Mouse (Mus musculus) forebrain, embryonic 13.5 days (tissue): Measurements from ENCODE around the gene Zfp385b. TPM values are rescaled to one million over a fixed set of nuclear protein-coding genes. Genes with fewer than 3 reads are reported as not detected.

Experiments
- ATAC-seq: fragments of 200-750 bp; cut with Nextera tagmentation; 2 replicates; pipeline ENCODE4 v1.8.0; 2017
- H3K27ac ChIP-seq: fragments of 300-500 bp; sonication (generic); 2 replicates; pipeline ENCODE4 v1.5.1; 2015; ENCODE audit warnings: inconsistent platforms, mild to moderate bottlenecking, moderate library complexity
- H3K27me3 ChIP-seq: fragments of 300-500 bp; sonication (generic); 2 replicates; pipeline ENCODE4 v1.6.1; 2015; ENCODE audit warnings: mild to moderate bottlenecking, inconsistent platforms
- H3K36me3 ChIP-seq: fragments of 300-500 bp; sonication (generic); 2 replicates; pipeline ENCODE4 v1.6.1; 2015; ENCODE audit warnings: mild to moderate bottlenecking, inconsistent platforms; ENCODE audit not compliant: poor library complexity, severe bottlenecking
- H3K4me1 ChIP-seq: fragments of 300-500 bp; sonication (generic); 2 replicates; pipeline ENCODE4 v1.6.1; 2015; ENCODE audit warnings: inconsistent platforms
- H3K4me2 ChIP-seq: fragments of 300-500 bp; sonication (generic); 2 replicates; pipeline ENCODE4 v1.6.1; 2015; ENCODE audit warnings: inconsistent platforms, mild to moderate bottlenecking, moderate library complexity
- H3K4me3 ChIP-seq: fragments of 300-500 bp; sonication (generic); 2 replicates; pipeline ENCODE4 v1.5.1; 2015; ENCODE audit warnings: mild to moderate bottlenecking, inconsistent platforms
- H3K9ac ChIP-seq: fragments of 300-500 bp; sonication (generic); 2 replicates; pipeline ENCODE4 v1.6.1; 2015; ENCODE audit warnings: mild to moderate bottlenecking, inconsistent platforms
- H3K9me3 ChIP-seq: fragments of 300-500 bp; sonication (generic); replicated peaks from 2 replicates; pipeline ENCODE4 v1.6.1; 2016; ENCODE audit warnings: inconsistent platforms
- WGBS: fragments of 180-500 bp; shearing (Covaris S2); methylation state at CpG from one replicate; pipeline ENCODE4 v1.1.7; 2015; 5-methylcytosine and 5-hydroxymethylcytosine counted together
- polyA plus RNA-seq: library from polyadenylated mRNA; unstranded; fragments of >200 nt; fragmentation: Nextera tagmentation; extraction: Ambion mirVana; gene quantifications from 2 replicates; pipeline ENCODE4 v1.2.1, GENCODE M21; 2015

Gene Zfp385b
- polyA plus RNA-seq, 1 experiment from 2014 or later = 4.6 TPM

DNA sequence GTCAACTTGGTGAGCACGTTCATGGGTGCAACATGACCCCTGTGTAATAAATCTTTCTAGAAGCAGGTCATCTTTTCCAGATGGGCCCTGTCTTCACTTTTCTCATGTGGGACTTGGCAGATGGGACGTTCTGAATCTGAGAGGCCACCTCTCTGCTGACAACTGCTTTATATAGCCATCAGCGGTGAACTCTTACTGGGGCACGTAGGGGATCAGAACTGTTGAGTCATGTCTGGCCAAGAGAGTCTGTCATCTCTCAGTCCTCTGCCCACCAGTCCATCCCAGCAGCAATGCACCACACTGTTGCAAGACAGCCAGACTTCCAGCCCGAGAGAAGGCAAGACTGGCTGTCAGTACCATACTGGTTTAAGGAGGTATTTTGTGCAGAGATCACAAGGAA, 293.1 kb downstream of the Zfp385b start:
- Histone ChIP-seq H3K27me3 (no peaks in the 10 kb centered on the region), H3K4me2 (no peak overlapping the region), H3K4me3 (no peak overlapping the region), H3K9me3 (no peaks in the 10 kb centered on the region), H3K27ac (no peak overlapping the region), H3K4me1 (no peaks in the 10 kb centered on the region), H3K9ac (no peak overlapping the region), H3K36me3 (no peaks in the 10 kb centered on the region)
- ATAC-seq = no peak
- WGBS = 89% methylated on average over 5 of the region's 5 CpGs

DNA sequence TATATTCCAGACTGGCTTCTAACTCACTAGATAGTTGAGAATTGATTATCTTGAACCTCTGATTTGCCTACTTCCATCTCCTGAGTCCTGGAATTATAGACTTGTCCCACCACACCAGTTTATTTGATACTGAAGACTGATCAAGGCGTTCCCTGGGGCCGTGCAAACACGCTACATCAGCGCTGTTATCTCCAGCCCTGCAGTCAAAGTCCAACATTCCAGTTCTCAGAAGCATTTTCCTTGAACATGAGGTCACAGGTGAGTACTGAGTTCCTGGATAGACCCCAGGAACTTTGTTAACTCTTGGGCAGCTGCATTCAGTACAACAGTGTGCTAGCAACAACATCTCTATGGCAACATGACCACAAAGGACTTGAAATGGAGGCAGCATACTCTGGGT, 297.2 kb downstream of the Zfp385b start:
- WGBS = 62% methylated on average over 4 of the region's 4 CpGs
- Histone ChIP-seq H3K27me3 (no peaks in the 10 kb centered on the region), H3K27ac (no peak overlapping the region)

DNA sequence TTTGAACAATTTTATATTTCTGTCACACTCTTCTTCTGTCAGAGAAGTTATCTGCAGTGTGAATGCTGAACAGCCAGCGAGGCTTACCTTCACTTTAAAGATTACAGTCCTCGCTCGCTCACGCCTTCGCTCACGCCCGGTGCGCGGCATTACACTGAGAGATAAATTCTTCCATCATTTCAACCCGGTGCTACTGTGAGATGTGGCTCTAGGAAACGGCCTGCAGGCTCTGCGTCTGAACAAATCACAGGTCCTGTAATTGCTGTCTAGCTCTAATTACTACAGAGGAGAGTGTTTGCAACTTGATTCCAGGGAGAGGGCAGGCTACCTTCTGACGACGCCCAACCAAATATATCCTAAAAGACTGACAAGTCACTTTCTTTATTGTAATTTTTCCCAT, 300.1 kb downstream of the Zfp385b start:
- no peaks in the 10 kb centered on the region for H3K36me3 ChIP-seq
- peaks cover 14% of the 10 kb centered on the region for H3K4me1 ChIP-seq
- peak overlapping the region; percentile 35 for H3K4me3 ChIP-seq
- no peak overlapping the region for H3K27ac ChIP-seq
- no peaks in the 10 kb centered on the region for H3K27me3 ChIP-seq
- WGBS = under 1% methylated on average over 14 of the region's 14 CpGs
- no peaks in the 10 kb centered on the region for H3K9me3 ChIP-seq
- peak overlapping the region; percentile 69 for H3K4me2 ChIP-seq
- peak overlapping the region; percentile 52 for H3K9ac ChIP-seq
- peak; percentile 69 for ATAC-seq

More for the DNA sequence above, 297.2 kb downstream of the Zfp385b start:
- Histone ChIP-seq H3K4me1 (peaks cover 14% of the 10 kb centered on the region), H3K4me2 (no peak overlapping the region), H3K9me3 (no peaks in the 10 kb centered on the region), H3K36me3 (no peaks in the 10 kb centered on the region), H3K4me3 (no peak overlapping the region), H3K9ac (no peak overlapping the region)
- ATAC-seq = no peak

- Histone ChIP-seq H3K9me3 (no peaks in the 10 kb centered on the region), H3K4me2 (peak overlapping the region; percentile 69), H3K9ac (no peak overlapping the region), H3K4me1 (peaks cover 14% of the 10 kb centered on the region), H3K27me3 (no peaks in the 10 kb centered on the region), H3K27ac (no peak overlapping the region), H3K36me3 (no peaks in the 10 kb centered on the region), H3K4me3 (peak overlapping the region; percentile 35)
- 3% methylated on average over 8 of the region's 8 CpGs for WGBS
- ATAC-seq = peak; percentile 39
These were observed 300.7 kb downstream of the Zfp385b start for GRCm38 (mm10) chr2:77518693-77519092.

DNA sequence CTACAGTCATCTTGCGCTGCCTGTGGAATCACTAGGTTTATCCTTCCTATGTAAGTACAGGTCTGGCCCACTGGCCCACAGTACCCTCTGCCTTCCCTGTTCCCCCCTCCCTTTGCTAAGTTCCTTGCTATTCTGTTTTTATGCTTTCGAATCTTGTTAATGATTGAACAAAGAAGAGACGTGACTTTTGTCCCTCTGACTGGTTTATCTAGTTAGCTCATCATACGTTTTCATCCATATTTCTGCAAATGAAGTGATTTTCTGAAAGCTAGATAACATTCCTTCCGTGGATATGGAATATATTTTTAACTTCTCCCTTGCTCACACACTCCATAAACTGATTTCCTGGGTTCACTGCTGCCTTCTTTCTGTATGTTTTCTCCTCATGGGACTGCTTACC, 302.8 kb downstream of the Zfp385b start:
- Histone ChIP-seq H3K9ac (no peak overlapping the region), H3K4me2 (no peak overlapping the region), H3K4me3 (no peak overlapping the region), H3K4me1 (peaks cover 14% of the 10 kb centered on the region), H3K27me3 (no peaks in the 10 kb centered on the region), H3K27ac (no peak overlapping the region), H3K36me3 (no peaks in the 10 kb centered on the region), H3K9me3 (no peaks in the 10 kb centered on the region)
- WGBS = 86% methylated on average over 5 of the region's 5 CpGs
- ATAC-seq = no peak

- ATAC-seq = no peak
- Histone ChIP-seq H3K9me3 (no peaks in the 10 kb centered on the region), H3K36me3 (no peaks in the 10 kb centered on the region), H3K27ac (no peak overlapping the region), H3K9ac (no peak overlapping the region), H3K27me3 (no peaks in the 10 kb centered on the region), H3K4me2 (no peak overlapping the region), H3K4me3 (no peak overlapping the region), H3K4me1 (peaks cover 14% of the 10 kb centered on the region)
- WGBS = 74% methylated on average over 6 of the region's 6 CpGs
These were observed 303.8 kb downstream of the Zfp385b start for GRCm38 (mm10) chr2:77515654-77516053.

GRCm38 (mm10) chr2:77515011-77515410, 304.4 kb downstream of the Zfp385b start:
- no peak for ATAC-seq
- WGBS = 71% methylated on average over 7 of the region's 7 CpGs
- Histone ChIP-seq H3K4me3 (no peak overlapping the region), H3K4me1 (peaks cover 14% of the 10 kb centered on the region), H3K4me2 (no peak overlapping the region), H3K36me3 (no peaks in the 10 kb centered on the region), H3K9ac (no peak overlapping the region), H3K27ac (no peak overlapping the region), H3K9me3 (no peaks in the 10 kb centered on the region), H3K27me3 (no peaks in the 10 kb centered on the region)

DNA sequence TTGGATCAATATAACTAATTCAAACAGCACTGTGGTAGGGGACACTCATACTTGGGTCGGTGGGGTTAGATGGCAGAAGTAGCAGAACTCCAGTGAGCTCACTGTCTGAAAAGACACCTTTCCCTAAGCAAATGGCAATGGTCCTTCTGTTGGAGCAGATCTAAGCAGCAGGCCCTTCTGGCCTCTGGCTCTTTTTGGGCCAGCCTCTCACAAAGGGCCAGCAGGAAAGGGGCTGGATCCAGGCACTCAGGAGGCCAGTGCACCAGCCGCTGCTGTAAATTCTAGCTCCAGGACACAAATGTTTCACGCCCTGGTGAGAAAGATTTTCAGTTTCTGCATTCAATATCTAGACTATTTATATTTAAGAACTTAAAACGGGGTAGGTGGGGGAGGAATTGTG, 305.0 kb downstream of the Zfp385b start:
- no peak overlapping the region for H3K4me2 ChIP-seq
- no peak for ATAC-seq
- 64% methylated on average over 4 of the region's 4 CpGs for WGBS

DNA sequence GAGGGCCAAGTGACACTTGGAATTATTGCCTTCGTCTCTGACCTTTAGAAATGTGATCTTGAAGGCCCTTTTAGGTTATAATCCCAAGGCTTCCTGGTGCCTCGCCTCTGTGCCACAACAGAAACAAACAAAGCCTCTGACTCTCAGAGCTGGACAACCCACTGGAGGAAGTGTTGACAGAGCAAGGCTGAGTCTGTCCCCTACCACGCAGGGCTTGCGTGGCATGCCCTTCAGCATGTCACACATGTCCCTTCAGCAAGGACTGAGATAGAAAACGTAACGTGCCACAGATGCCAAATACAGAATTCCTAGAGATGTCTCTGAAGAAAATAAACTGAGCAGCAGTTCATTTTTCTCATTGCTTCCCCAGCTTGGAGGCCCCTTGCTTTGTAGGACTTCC, 310.7 kb downstream of the Zfp385b start:
- WGBS = 80% methylated on average over 6 of the region's 6 CpGs
- H3K9ac ChIP-seq = no peak overlapping the region
- H3K27ac ChIP-seq = no peak overlapping the region
- H3K9me3 ChIP-seq = no peaks in the 10 kb centered on the region
- H3K4me1 ChIP-seq = peaks cover 8% of the 10 kb centered on the region
- H3K4me2 ChIP-seq = no peak overlapping the region
- no peak overlapping the region for H3K4me3 ChIP-seq
- no peaks in the 10 kb centered on the region for H3K27me3 ChIP-seq
- no peak for ATAC-seq
- H3K36me3 ChIP-seq = no peaks in the 10 kb centered on the region

More for the DNA sequence above, 305.0 kb downstream of the Zfp385b start:
- H3K4me1 ChIP-seq = peaks cover 10% of the 10 kb centered on the region
- no peaks in the 10 kb centered on the region for H3K9me3 ChIP-seq
- no peaks in the 10 kb centered on the region for H3K27me3 ChIP-seq
- no peak overlapping the region for H3K9ac ChIP-seq
- H3K27ac ChIP-seq = no peak overlapping the region
- H3K4me3 ChIP-seq = no peak overlapping the region
- H3K36me3 ChIP-seq = no peaks in the 10 kb centered on the region

GRCm38 (mm10) chr2:77506308-77506707, 313.1 kb downstream of the Zfp385b start:
- H3K4me2 ChIP-seq = peak overlapping the region; percentile 39
- H3K36me3 ChIP-seq = no peaks in the 10 kb centered on the region
- H3K9ac ChIP-seq = no peak overlapping the region
- peak overlapping the region; percentile 6 for H3K4me3 ChIP-seq
- no peaks in the 10 kb centered on the region for H3K27me3 ChIP-seq
- H3K27ac ChIP-seq = no peak overlapping the region
- H3K4me1 ChIP-seq = peaks cover 8% of the 10 kb centered on the region
- 5% methylated on average over 7 of the region's 7 CpGs for WGBS
- peak; percentile 86 for ATAC-seq
- H3K9me3 ChIP-seq = no peaks in the 10 kb centered on the region

- ATAC-seq = no peak
- Histone ChIP-seq H3K9me3 (no peaks in the 10 kb centered on the region), H3K27ac (no peak overlapping the region), H3K27me3 (no peaks in the 10 kb centered on the region), H3K4me1 (peaks cover 8% of the 10 kb centered on the region), H3K36me3 (no peaks in the 10 kb centered on the region), H3K9ac (no peak overlapping the region), H3K4me2 (no peak overlapping the region), H3K4me3 (no peak overlapping the region)
- 83% methylated on average over 1 of the region's 1 CpGs for WGBS
These were observed 313.8 kb downstream of the Zfp385b start for GRCm38 (mm10) chr2:77505614-77506013.

DNA sequence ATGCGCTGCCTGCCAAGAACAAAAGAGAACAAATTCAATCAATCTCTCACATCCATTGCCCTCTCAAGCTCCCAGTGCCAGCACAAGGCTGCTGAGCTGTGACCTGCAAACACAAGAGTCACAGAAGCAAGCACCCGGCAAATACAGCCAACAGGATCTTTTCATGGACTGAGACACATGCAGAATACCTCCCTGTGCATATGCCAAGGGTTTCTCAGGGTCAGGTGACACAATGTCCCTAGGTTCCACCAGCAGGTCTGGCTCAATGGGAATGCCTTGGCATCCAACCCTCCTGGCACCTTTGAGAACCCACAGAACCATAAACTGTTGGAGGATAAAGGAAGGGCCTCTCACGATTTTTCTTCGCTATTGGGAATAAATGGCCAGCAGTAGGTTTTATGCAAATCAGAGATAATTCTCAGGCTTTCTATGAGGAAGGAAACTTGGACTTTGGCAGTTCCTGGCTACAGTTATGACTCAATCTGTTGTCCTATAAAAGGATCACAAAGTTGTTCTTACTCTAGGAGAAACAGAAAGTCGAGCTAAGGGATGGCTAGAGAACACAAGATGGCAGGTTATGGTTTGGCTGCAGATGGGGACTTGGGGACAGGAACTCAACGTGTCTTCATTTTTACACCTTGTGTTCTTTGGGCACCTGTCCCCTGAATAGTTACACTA, 315.6 kb downstream of the Zfp385b start:
- ATAC-seq = no peak
- Histone ChIP-seq H3K36me3 (no peaks in the 10 kb centered on the region), H3K9ac (no peak overlapping the region), H3K27me3 (no peaks in the 10 kb centered on the region), H3K27ac (no peak overlapping the region), H3K4me3 (no peak overlapping the region), H3K4me2 (no peak overlapping the region), H3K4me1 (peaks cover 8% of the 10 kb centered on the region), H3K9me3 (no peaks in the 10 kb centered on the region)
- WGBS = 90% methylated on average over 6 of the region's 6 CpGs

GRCm38 (mm10) chr2:77503217-77503616, 316.2 kb downstream of the Zfp385b start:
- H3K4me2 ChIP-seq = no peak overlapping the region
- H3K4me1 ChIP-seq = peaks cover 8% of the 10 kb centered on the region
- WGBS = 90% methylated on average over 8 of the region's 8 CpGs
- no peak overlapping the region for H3K9ac ChIP-seq
- no peaks in the 10 kb centered on the region for H3K36me3 ChIP-seq
- no peak overlapping the region for H3K4me3 ChIP-seq
- H3K27me3 ChIP-seq = no peaks in the 10 kb centered on the region
- H3K27ac ChIP-seq = no peak overlapping the region
- H3K9me3 ChIP-seq = no peaks in the 10 kb centered on the region
- no peak for ATAC-seq
